Mouse (Mus musculus): ENCODE measurements around the gene Dhh. TPM values are rescaled to one million over a fixed set of nuclear protein-coding genes. Genes with fewer than 3 reads are reported as not detected.

Dhh gene
- polyA plus RNA-seq, 1 experiment from 2014 or later: 1.1 TPM

DNA sequence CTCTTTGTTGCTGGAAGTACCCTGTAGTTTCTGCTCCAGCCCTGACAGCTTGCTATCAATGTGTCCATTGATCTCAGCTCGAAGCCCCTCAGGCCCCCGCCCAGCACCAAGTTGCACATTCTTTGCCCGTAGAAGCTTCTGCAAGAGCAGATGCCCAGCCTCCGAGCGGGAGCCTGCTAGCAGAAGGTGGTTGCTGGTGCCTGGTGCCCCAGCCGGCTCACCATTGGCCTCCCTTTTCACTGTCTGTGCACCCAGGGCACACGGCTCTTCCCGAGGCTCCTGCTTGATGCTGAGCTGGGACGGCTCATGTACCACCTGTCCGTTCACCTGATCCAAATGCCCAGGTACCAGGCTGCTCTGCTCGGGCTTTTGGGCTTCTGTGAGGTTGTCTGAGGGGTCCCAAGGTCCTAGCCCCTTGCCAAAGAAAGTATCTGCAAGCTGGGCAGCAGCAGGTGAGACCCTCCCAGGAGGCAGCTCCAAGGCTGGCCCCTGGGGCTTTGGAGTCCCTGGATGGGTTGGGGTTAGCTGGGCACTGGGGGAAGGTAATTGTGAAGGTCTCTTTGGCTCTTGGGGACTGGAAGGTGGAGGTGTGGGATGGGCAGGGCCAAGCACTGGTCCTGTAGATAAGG lies 54.6 kb downstream of the Dhh start:
- 85% methylated on average over 11 of the region's 11 CpGs for WGBS
- no peak for ATAC-seq (ENCODE audit: insufficient number of reproducible peaks, insufficient read depth, low FRiP score, low read depth)
- no peak overlapping the region for H3K9ac ChIP-seq (ENCODE audit: low read length)
- H3K27ac ChIP-seq (replicated peaks in 1 of 2; ENCODE audit: control insufficient read depth in 1 of 2, insufficient read depth in 1 of 2, low read depth in 2 of 2, low read length in 2 of 2): no peak overlapping the region
- no peaks in the 10 kb centered on the region for H3K4me1 ChIP-seq (ENCODE audit: control insufficient read depth in 2 of 2, insufficient read depth in 2 of 2, low read length in 2 of 2)
- no peaks in the 10 kb centered on the region for H3K27me3 ChIP-seq (ENCODE audit: control insufficient read depth, insufficient read depth, low read length)
- H3K36me3 ChIP-seq (ENCODE audit: control insufficient read depth, insufficient read depth, low read length): peaks cover 100% of the 10 kb centered on the region
- H3K9me3 ChIP-seq (ENCODE audit: control insufficient read depth, low read length): no peaks in the 10 kb centered on the region
- no peak overlapping the region for H3K4me3 ChIP-seq (ENCODE audit: control insufficient read depth in 1 of 2, insufficient read depth in 1 of 2, low read depth in 1 of 2, low read length in 2 of 2)
- no peak overlapping the region for H3K4me2 ChIP-seq (ENCODE audit: low read length)

Other genes with a start within 250 kb of the Dhh start
- gene Ddx23, start 235.6 kb downstream of the Dhh start, polyA plus RNA-seq (2014; fragmentation: Nextera tagmentation; extraction: Ambion mirVana): 16.9 and 18.2 TPM in 2 replicates
- 0.61 and 1.3 TPM in 2 replicates for gene Rnd1, start 221.1 kb downstream of the Dhh start, polyA plus RNA-seq (2014; fragmentation: Nextera tagmentation; extraction: Ambion mirVana)
- gene Ccdc65, start 190.3 kb downstream of the Dhh start, polyA plus RNA-seq (2014; fragmentation: Nextera tagmentation; extraction: Ambion mirVana): 0.42 and 0.89 TPM in 2 replicates
- 21.5 and 23.4 TPM in 2 replicates for gene Fkbp11, start 170.3 kb downstream of the Dhh start, polyA plus RNA-seq (2014; fragmentation: Nextera tagmentation; extraction: Ambion mirVana)
- 26.7 and 31.9 TPM in 2 replicates for gene Arf3, start 135.3 kb downstream of the Dhh start, polyA plus RNA-seq (2014; fragmentation: Nextera tagmentation; extraction: Ambion mirVana)
- gene Wnt10b, start 120.4 kb downstream of the Dhh start, polyA plus RNA-seq (2014; fragmentation: Nextera tagmentation; extraction: Ambion mirVana): not detected in 2 replicates
- not detected in 2 replicates for gene Wnt1, start 108.7 kb downstream of the Dhh start, polyA plus RNA-seq (2014; fragmentation: Nextera tagmentation; extraction: Ambion mirVana)
- gene Ddn, start 89.0 kb downstream of the Dhh start, polyA plus RNA-seq (2014; fragmentation: Nextera tagmentation; extraction: Ambion mirVana): 0.22 and 0.51 TPM in 2 replicates
- 82.0 and 85.5 TPM in 2 replicates for gene Prkag1, start 67.0 kb downstream of the Dhh start, polyA plus RNA-seq (2014; fragmentation: Nextera tagmentation; extraction: Ambion mirVana)
- 12.7 and 13.0 TPM in 2 replicates for gene Kmt2d, start 27.3 kb downstream of the Dhh start, polyA plus RNA-seq (2014; fragmentation: Nextera tagmentation; extraction: Ambion mirVana)
- 4.0 and 4.9 TPM in 2 replicates for gene Rhebl1, start 4.0 kb downstream of the Dhh start, polyA plus RNA-seq (2014; fragmentation: Nextera tagmentation; extraction: Ambion mirVana)
- gene Lmbr1l, start 19.7 kb upstream of the Dhh start, polyA plus RNA-seq (2014; fragmentation: Nextera tagmentation; extraction: Ambion mirVana): 3.5 and 5.7 TPM in 2 replicates
- gene Tuba1b, start 36.0 kb upstream of the Dhh start, polyA plus RNA-seq (2014; fragmentation: Nextera tagmentation; extraction: Ambion mirVana): 1,494 and 1,560 TPM in 2 replicates
- not detected in 2 replicates for gene Gm49450, start 55.0 kb upstream of the Dhh start, polyA plus RNA-seq (2014; fragmentation: Nextera tagmentation; extraction: Ambion mirVana)
- gene Tuba1a, start 55.2 kb upstream of the Dhh start, polyA plus RNA-seq (2014; fragmentation: Nextera tagmentation; extraction: Ambion mirVana): 790 and 917 TPM in 2 replicates
- 143 and 146 TPM in 2 replicates for gene Tuba1c, start 131.4 kb upstream of the Dhh start, polyA plus RNA-seq (2014; fragmentation: Nextera tagmentation; extraction: Ambion mirVana)
- 0.36 and 3.2 TPM in 2 replicates for gene Prph, start 156.6 kb upstream of the Dhh start, polyA plus RNA-seq (2014; fragmentation: Nextera tagmentation; extraction: Ambion mirVana)
- 14.8 and 16.5 TPM in 2 replicates for gene Troap, start 176.0 kb upstream of the Dhh start, polyA plus RNA-seq (2014; fragmentation: Nextera tagmentation; extraction: Ambion mirVana)
- gene C1ql4, start 189.3 kb upstream of the Dhh start, polyA plus RNA-seq (2014; fragmentation: Nextera tagmentation; extraction: Ambion mirVana): 0.27 and 0.41 TPM in 2 replicates
- gene Dnajc22, start 194.6 kb upstream of the Dhh start, polyA plus RNA-seq (2014; fragmentation: Nextera tagmentation; extraction: Ambion mirVana): 0.93 and 1.3 TPM in 2 replicates
- gene Spats2, start 227.4 kb upstream of the Dhh start, polyA plus RNA-seq (2014; fragmentation: Nextera tagmentation; extraction: Ambion mirVana): 34.8 and 35.9 TPM in 2 replicates

Data from heart, embryonic 14.5 days (tissue).